Mouse (Mus musculus) regulatory T cell (primary cell): Measurements from ENCODE around the gene Slc12a1.

Experiments
- in situ Hi-C: fragments of 300-600 bp; cut with MboI, MseI; formaldehyde crosslinking; loops from one replicate; pipeline ENCODE4 v1.15.1; 2025; ENCODE audit warnings: high pct_unique_total_duplicates

Slc12a1 gene

GRCm38 (mm10) chr2:125208894-125209596 is 56.7 kb downstream of the Slc12a1 start:
- in situ Hi-C loops = loop anchor here (25.0 kb wide), 1 partner anchor 1622 kb away; no protein-coding TSS in a partner anchor

DNA sequence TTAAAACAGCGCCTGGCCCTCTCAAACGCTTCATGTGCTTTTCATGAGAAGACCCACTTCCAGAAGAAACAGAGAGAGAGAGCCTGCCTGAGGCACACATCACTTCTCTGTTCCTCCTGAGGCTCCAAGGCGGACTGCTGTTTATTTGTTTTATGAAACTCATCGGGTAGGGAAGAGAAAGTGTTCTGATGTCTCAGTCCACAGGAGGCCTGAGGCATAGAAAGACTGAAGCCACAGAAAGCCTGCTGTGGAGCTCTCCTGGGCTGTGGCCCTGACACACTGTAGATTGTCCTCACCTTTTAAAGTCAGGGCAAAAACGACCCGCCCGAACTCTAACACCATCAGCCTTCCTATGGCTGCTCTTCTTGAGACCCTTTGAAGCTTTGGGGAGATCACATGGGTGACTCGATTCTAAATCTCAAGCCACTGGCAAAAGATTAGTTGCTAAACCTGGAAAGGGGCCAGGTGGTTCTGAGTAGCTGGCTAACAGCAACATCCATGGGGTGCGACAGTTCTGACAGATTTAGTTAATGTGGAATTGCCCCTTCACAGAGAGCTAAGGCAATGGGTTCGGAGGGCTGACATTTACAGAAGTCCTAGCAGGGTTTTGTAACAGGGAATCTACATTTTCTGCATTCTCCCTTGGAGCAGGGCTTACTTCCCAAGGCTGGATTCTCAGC is 59.7 kb downstream of the Slc12a1 start:
- in situ Hi-C loops = loop anchor here (25.0 kb wide), 1 partner anchor 1625 kb away; no protein-coding TSS in a partner anchor

- in situ Hi-C loops = loop anchor here (25.0 kb wide), 1 partner anchor 1627 kb away; no protein-coding TSS in a partner anchor
These were observed 62.3 kb downstream of the Slc12a1 start for GRCm38 (mm10) chr2:125214592-125214991.

- in situ Hi-C loops = loop anchor here (25.0 kb wide), 1 partner anchor 1630 kb away; no protein-coding TSS in a partner anchor
These were observed 65.0 kb downstream of the Slc12a1 start for GRCm38 (mm10) chr2:125217286-125217685.

DNA sequence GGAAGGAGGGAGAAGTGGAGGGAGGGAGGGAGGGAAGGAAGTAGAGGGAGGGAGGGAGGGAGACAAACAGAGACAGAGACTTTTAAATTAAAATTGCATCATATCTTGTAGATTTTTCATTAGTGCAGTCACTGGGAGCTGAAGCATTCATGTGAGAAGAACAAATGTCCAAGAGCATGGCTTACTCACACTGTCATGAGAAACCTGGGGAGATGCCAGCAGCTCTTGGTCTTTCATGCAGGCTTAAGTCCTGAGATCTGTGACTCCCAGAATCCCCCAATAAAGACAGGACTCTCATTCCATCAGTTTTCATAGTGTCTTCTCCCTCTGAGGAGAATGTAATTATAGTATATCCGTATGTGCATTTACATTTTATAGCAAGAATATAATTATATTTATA is 66.3 kb downstream of the Slc12a1 start:
- in situ Hi-C loops = loop anchor here (25.0 kb wide), 1 partner anchor 1631 kb away; no protein-coding TSS in a partner anchor

DNA sequence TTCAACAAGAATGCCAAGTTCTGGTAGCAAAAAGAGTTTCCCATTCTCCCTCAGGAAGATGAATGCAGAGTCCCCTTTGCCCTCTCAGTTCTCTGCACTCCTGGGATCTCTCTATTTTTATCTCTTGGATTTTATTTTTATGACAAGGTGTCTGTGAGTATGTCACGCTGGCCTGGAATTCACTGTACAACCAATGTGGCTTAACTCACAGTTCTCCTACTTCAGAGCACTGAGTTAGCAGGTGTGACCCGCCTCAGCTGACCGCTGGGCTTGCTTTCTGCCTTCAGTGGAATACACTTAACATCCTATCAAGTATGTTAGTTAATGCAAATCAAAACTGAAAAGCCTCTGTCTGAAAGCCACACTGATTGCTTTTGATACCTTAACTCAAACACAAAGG is 67.0 kb downstream of the Slc12a1 start:
- in situ Hi-C loops = loop anchor here (25.0 kb wide), 1 partner anchor 1632 kb away; no protein-coding TSS in a partner anchor

GRCm38 (mm10) chr2:125221673-125222072 is 69.4 kb downstream of the Slc12a1 start:
- in situ Hi-C loops = loop anchor here (25.0 kb wide), 1 partner anchor 1634 kb away; no protein-coding TSS in a partner anchor

DNA sequence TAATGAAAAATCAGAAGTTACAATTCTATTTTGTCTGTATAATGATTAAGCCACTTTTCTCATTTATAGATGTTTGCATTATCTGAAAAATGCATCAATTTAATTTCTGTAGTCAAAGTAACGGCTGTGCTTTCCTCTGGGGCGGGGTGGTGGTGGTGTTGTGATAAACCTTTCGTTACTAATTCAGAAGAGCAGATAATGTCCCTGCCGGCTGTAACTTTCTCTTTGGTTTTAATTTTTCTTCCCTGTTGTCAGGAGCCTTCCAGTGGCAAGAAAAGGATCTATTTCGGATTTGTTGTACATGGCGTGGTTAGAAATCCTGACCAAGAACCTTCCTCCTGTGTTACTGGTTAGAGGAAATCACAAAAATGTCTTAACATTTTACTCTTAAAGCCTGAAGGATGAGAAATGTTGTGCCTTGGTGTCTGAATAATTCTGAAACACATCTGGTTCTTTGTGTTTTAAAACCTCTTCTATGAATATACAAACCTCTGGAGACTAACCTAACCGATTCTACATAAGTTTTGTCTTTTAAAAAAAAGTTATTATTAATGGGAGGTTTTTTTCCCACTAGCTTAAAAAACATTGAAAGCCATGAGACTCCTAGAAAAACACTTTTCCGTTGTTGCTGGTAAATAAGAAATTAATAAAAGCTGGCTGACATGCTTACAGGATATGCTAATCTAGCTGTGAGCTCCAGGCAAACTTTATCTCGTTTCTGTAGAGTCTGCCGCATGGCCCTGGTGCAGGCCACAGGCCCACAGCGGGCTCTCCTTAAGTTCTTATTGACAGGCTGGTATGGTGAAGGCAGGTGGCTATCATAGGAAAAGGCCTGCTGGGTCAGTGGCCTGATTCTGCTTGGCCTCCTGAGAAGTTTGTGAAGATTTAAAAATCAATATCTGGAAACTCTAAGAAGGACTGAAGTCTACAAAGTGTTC is 76.4 kb downstream of the Slc12a1 start:
- in situ Hi-C loops = no loop called here

DNA sequence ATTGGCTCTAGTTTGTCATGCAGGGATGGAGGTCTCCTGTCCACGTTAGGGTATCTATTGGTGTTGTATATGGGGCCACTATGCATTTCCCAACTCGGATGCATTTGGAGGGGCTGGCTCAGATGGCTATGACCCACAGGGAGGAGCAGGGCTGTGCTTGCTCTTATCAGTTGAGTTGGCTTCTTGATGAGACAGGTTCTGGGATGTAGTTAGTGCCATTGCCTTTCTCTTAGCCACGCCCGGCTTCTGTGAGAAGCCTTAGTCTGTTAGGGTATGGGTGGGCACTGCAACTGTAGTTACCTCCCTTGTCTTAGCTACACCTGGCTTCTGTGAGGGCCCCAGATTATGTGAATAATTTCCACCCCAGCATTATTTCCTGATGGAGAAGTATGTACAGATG is 79.9 kb downstream of the Slc12a1 start:
- in situ Hi-C loops = no loop called here

GRCm38 (mm10) chr2:125233537-125233936 is 81.2 kb downstream of the Slc12a1 start:
- in situ Hi-C loops = no loop called here

GRCm38 (mm10) chr2:125234049-125234448 is 81.7 kb downstream of the Slc12a1 start:
- in situ Hi-C loops = no loop called here

- in situ Hi-C loops = loop anchor here (10.0 kb wide), 1 partner anchor 131 kb away; no protein-coding TSS in a partner anchor
These were observed 93.4 kb downstream of the Slc12a1 start for GRCm38 (mm10) chr2:125245545-125246285.

DNA sequence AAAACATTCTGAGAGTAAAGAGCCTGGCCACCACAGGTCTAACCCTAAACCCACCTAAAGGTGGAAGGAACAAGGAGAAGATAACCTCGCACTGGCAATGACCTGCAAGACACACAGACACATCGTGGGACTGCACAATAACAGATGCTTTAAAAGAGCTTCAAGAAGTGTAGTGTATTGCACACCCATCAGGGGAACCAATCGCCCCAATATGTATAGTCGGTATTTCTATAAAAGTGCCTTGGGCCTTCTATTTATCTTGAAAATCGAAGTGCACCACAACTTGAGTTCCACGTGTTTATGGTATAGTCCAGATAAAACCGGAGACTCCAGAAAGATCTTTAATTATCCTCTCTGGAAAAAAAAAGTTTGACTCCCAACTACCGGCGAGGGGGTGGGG is 94.4 kb downstream of the Slc12a1 start:
- in situ Hi-C loops = loop anchor here (10.0 kb wide), 1 partner anchor 132 kb away; no protein-coding TSS in a partner anchor

- in situ Hi-C loops = loop anchor here (10.0 kb wide), 1 partner anchor 133 kb away; no protein-coding TSS in a partner anchor
These were observed 95.0 kb downstream of the Slc12a1 start, which contains the start of gene Dut for GRCm38 (mm10) chr2:125247108-125247961. Gene Dut, plus strand, starts transcription at chr2:125247190.

- in situ Hi-C loops = loop anchor here (10.0 kb wide), 1 partner anchor 133 kb away; no protein-coding TSS in a partner anchor
These were observed 95.6 kb downstream of the Slc12a1 start for GRCm38 (mm10) chr2:125247962-125248235.

DNA sequence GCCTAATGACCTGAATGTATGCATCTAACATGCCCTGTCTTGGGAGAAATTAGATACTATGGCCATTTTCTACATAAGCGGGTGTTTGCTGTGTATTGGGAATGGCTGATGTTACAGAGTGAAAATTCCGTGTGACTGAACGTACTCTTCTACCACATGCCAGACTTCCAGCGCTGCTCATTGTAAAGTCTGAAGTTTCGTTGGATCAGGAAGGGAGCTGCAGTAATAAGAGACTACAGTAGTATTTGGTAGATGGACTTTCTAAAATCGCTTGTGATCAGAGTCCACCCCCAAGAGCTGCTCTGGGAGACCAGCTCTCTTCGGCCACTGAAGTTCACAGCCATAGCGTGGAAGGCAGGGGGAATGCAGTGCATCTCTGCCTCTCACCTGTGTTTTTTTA is 96.0 kb downstream of the Slc12a1 start:
- in situ Hi-C loops = loop anchor here (10.0 kb wide), 1 partner anchor 133 kb away; no protein-coding TSS in a partner anchor

- in situ Hi-C loops = loop anchor here (10.0 kb wide), 1 partner anchor 135 kb away; no protein-coding TSS in a partner anchor
These were observed 97.0 kb downstream of the Slc12a1 start for GRCm38 (mm10) chr2:125249339-125249738.

DNA sequence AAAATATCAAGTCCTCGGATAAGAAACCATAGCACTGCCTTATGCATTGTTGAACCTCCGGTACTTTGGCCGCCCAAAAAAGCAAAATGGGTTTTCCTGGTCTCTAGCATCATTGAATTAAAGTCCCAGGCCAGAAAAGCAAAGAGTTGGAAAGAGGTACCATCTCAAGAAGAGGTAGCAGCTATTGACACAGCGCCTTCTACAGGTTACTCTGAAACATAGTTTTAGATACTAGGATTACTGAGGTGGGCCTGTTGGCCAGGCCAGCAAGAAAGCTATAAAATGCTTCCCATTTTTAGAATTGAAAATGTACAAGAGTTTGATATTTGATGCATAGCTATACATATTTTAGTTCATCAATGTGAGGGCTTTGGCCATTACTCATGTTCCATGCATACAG is 97.6 kb downstream of the Slc12a1 start:
- in situ Hi-C loops = loop anchor here (10.0 kb wide), 1 partner anchor 135 kb away; no protein-coding TSS in a partner anchor

- in situ Hi-C loops = no loop called here
These were observed 99.5 kb downstream of the Slc12a1 start for GRCm38 (mm10) chr2:125251781-125252180.
